ENCODE assay signal across 9 mouse cellular contexts in genomic region chr6:115251531-115251985, GRCm38 (mm10). TPM values are rescaled to one million over a fixed set of nuclear protein-coding genes. Genes with fewer than 3 reads are reported as not detected.
A peak's percentile ranks its signal among the peaks of the same experiment; 100 is the strongest.
DNase-seq lines count a peak whose midpoint lies in the region; ATAC-seq lines count a peak whose summit lies in the region.
"Had no signal": no experiment of that assay in that cellular context is flagged by ENCODE, and none has a peak within 500 bp of the region (broad histone marks: within the 10 kb centered on the region; RNA-seq: fewer than 3 reads in every experiment).

No protein-coding gene starts in this region.

- peak overlapping the region; percentile 4; the same call in 1 of the 2 replicates for H3K4me2 ChIP-seq in liver, embryonic 16.5 days (ENCODE audit: low read depth, low read length)
- peak overlapping the region; percentile 46 for H3K4me2 ChIP-seq in stomach, embryonic 14.5 days (replicated peaks; ENCODE audit: low read depth, low read length)

- intact Hi-C loops in heart, postnatal 25 days (cut with DNase I) = no loop called here

- no peak overlapping the region for H3K9ac ChIP-seq in liver, embryonic 16.5 days (ENCODE audit: low read depth, low read length)
- no peak overlapping the region for H3K9ac ChIP-seq in stomach, embryonic 14.5 days (replicated peaks; ENCODE audit: low read depth, low read length)

- no peaks in the 10 kb centered on the region for H3K27me3 ChIP-seq in liver, embryonic 16.5 days (ENCODE audit: control insufficient read depth, insufficient read depth, low read depth, low read length)
- no peaks in the 10 kb centered on the region for H3K27me3 ChIP-seq in stomach, embryonic 14.5 days (ENCODE audit: control insufficient read depth, insufficient read depth, low read length)

- peak; percentile 69 to 78 for DNase-seq in cerebellum, postnatal 10 days
- peak; percentile 37 for DNase-seq in urinary bladder, postnatal 14 days (ENCODE audit: low spot score)
- no peak for DNase-seq in urinary bladder, postnatal 4 days (ENCODE audit: low spot score in 2 of 2)
- peak; percentile 62 for DNase-seq in heart, postnatal 25 days (ENCODE audit: low spot score)
- DNase-seq in adipocyte (ENCODE audit: low spot score) = no peak

- no peak overlapping the region for H3K4me3 ChIP-seq in liver, embryonic 16.5 days (ENCODE audit: low read depth, low read length)
- no peak overlapping the region for H3K4me3 ChIP-seq in stomach, embryonic 14.5 days (ENCODE audit: low read depth, low read length)

- no peaks in the 10 kb centered on the region for H3K4me1 ChIP-seq in liver, embryonic 16.5 days (ENCODE audit: control insufficient read depth, low read depth, low read length)
- peaks cover 10% of the 10 kb centered on the region; the same call in 1 of the 2 replicates for H3K4me1 ChIP-seq in stomach, embryonic 14.5 days (ENCODE audit: control insufficient read depth, insufficient read depth, low read length)

- H3K36me3 ChIP-seq in liver, embryonic 16.5 days (ENCODE audit: control insufficient read depth, insufficient read depth) = no peaks in the 10 kb centered on the region
- no peaks in the 10 kb centered on the region for H3K36me3 ChIP-seq in stomach, embryonic 14.5 days (ENCODE audit: control insufficient read depth, insufficient read depth, low read length)

- H3K27ac ChIP-seq in liver, embryonic 16.5 days (ENCODE audit: low read length) = no peak overlapping the region
- H3K27ac ChIP-seq in stomach, embryonic 14.5 days (ENCODE audit: low read length) = no peak overlapping the region

- H3K9me3 ChIP-seq in liver, embryonic 16.5 days (replicated peaks; ENCODE audit: control insufficient read depth, low read length) = no peaks in the 10 kb centered on the region
- H3K9me3 ChIP-seq in stomach, embryonic 14.5 days (ENCODE audit: control insufficient read depth, low read depth, low read length) = no peaks in the 10 kb centered on the region

- no peak for ATAC-seq in cerebellum, adult (ENCODE audit: insufficient number of reproducible peaks, low FRiP score, low TSS enrichment)
- no peak for ATAC-seq in liver, embryonic 16.5 days (ENCODE audit: low read depth)
- ATAC-seq in stomach, embryonic 14.5 days (ENCODE audit: insufficient number of reproducible peaks, insufficient read depth, low FRiP score, low read depth) = peak; percentile 53; the same call in 1 of the 2 replicates

- WGBS in liver, embryonic 16.5 days (ENCODE audit: insufficient replicate concordance) = 12% methylated on average over 13 of the region's 13 CpGs
- WGBS in stomach, embryonic 14.5 days = 4% methylated on average over 13 of the region's 13 CpGs

RNA-seq across cellular contexts. Expression of gene Timp4, which starts 0.4 kb away (rescaled TPM):
- total RNA-seq in heart, postnatal 25 days (2021) = 10 to 100 TPM; 29.7 to 32.7 TPM
- not detected in 2 replicates for polyA plus RNA-seq in liver, embryonic 16.5 days (2015; fragmentation: Nextera tagmentation; extraction: Ambion mirVana)
- polyA plus RNA-seq in stomach, embryonic 14.5 days (2014; fragmentation: Nextera tagmentation; extraction: Ambion mirVana) = 0.85 and 0.90 TPM in 2 replicates

RNA-seq across cellular contexts. Expression of gene Gm17482, which starts 24.4 kb away (rescaled TPM):
- not detected for total RNA-seq in heart, postnatal 25 days (2021)
- not detected in 2 replicates for polyA plus RNA-seq in liver, embryonic 16.5 days (2015; fragmentation: Nextera tagmentation; extraction: Ambion mirVana)
- not detected in 2 replicates for polyA plus RNA-seq in stomach, embryonic 14.5 days (2014; fragmentation: Nextera tagmentation; extraction: Ambion mirVana)
- polyA plus RNA-seq: C2C12 had no signal

Comparison
In these comparisons a context has a peak if more than half of its experiments do, and no peak if none do; other contexts are left out.
1. DNase-seq: peak in cerebellum, postnatal 10 days (2 of 2), urinary bladder, postnatal 14 days (single experiment) and heart, postnatal 25 days (single experiment); none in urinary bladder, postnatal 4 days (0 of 2) and adipocyte (single experiment).